Mouse (Mus musculus): ENCODE measurements around the gene Acbd3. TPM values are rescaled to one million over a fixed set of nuclear protein-coding genes. Genes with fewer than 3 reads are reported as not detected.

Gene Acbd3
- total and polyA plus RNA-seq, 3 experiments = 17.8 to 23.2 TPM; not detected in 1

DNA sequence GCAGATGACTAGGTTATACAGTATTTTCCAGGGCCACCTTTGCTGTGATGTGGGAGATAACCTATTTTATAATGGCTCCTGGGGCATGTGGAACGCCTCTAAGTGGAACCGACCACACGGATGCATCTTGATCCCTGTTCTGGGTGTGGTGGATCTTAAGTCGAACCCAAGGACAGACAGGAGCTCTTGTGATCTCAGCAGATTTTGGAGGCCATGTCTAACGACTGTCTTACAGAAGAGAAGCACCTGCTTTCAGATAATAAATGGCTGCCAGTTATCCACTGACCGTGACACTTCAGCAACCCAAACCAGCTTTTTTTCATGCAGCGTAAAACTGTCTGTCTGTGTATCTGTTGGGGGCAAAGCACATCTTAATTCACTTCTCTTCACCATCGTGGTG, 28.5 kb downstream of the Acbd3 start:
- DNase-seq (ENCODE audit: low read depth, low spot score) = no peak
- no peaks in the 10 kb centered on the region for H3K79me2 ChIP-seq (ENCODE audit: control insufficient read depth, insufficient read depth, low read length, poor library complexity)
- H3K27ac ChIP-seq (ENCODE audit: control insufficient read depth, low read depth, low read length) = no peak overlapping the region
- peaks cover 0 to 9% of the 10 kb centered on the region in 2 experiments; a peak in 2 of 4 replicates for H3K36me3 ChIP-seq (ENCODE audit: control insufficient read depth in 1 of 2, insufficient read depth in 2 of 2, low read length in 2 of 2)
- TF ChIP-seq MYB (IDR thresholded peaks at IDR 0.05; ENCODE audit: low read depth, low read length) = no peak
- no peak for TF ChIP-seq MYC (IDR thresholded peaks at IDR 0.05; ENCODE audit: low read depth, low read length)
- TF ChIP-seq MEF2A (IDR thresholded peaks at IDR 0.05; ENCODE audit: extremely low read depth, insufficient replicate concordance, low read depth, low read length, poor library complexity, severe bottlenecking) = no peak
- TF ChIP-seq HCFC1 (IDR thresholded peaks at IDR 0.05; ENCODE audit: low read depth, low read length) = no peak
- H3K9ac ChIP-seq (ENCODE audit: control insufficient read depth, low read depth, low read length, poor library complexity, severe bottlenecking) = no peak overlapping the region
- no peak overlapping the region for H3K4me3 ChIP-seq (ENCODE audit: control insufficient read depth in 1 of 2, insufficient read depth in 1 of 2, low read depth in 2 of 2, low read length in 2 of 2)
- H3K9me3 ChIP-seq (replicated peaks; ENCODE audit: insufficient read depth, low read length) = no peaks in the 10 kb centered on the region
- H3K27me3 ChIP-seq (ENCODE audit: control insufficient read depth in 1 of 2, insufficient read depth in 2 of 2, low read length in 2 of 2) = no peaks in the 10 kb centered on the region
- H3K4me1 ChIP-seq (ENCODE audit: control insufficient read depth in 1 of 2, insufficient read depth in 2 of 2, low read length in 2 of 2) = no peaks in the 10 kb centered on the region

DNA sequence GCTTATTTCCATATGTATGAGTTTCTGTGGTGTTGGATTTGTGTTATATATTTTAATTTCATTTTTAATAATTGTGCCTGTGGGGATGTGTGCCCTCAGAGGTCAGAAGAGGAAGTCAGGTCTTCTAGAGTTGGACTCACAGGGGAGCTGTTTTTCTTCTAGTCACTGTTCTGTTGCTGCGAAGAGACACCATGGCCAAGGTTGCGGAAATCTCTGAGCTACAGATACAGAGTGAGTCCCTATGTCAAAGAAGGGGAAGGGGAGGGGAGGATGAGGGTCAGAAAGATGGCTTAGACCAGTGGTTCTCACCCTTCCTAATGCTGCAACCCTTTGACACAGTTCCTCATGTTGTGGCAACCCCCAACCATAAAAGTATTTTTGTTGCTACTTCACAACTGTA, 30.9 kb downstream of the Acbd3 start:
- Histone ChIP-seq H3K9ac (ENCODE audit: control insufficient read depth, low read depth, low read length, poor library complexity, severe bottlenecking) (no peak overlapping the region), H3K36me3 (ENCODE audit: control insufficient read depth in 1 of 2, insufficient read depth in 2 of 2, low read length in 2 of 2) (peaks cover 0 to 2% of the 10 kb centered on the region in 2 experiments; a peak in 2 of 4 replicates), H3K27ac (ENCODE audit: control insufficient read depth, low read depth, low read length) (no peak overlapping the region), H3K9me3 (replicated peaks; ENCODE audit: insufficient read depth, low read length) (no peaks in the 10 kb centered on the region), H3K79me2 (ENCODE audit: control insufficient read depth, insufficient read depth, low read length, poor library complexity) (no peaks in the 10 kb centered on the region), H3K27me3 (ENCODE audit: control insufficient read depth in 1 of 2, insufficient read depth in 2 of 2, low read length in 2 of 2) (no peaks in the 10 kb centered on the region), H3K4me1 (ENCODE audit: control insufficient read depth in 1 of 2, insufficient read depth in 2 of 2, low read length in 2 of 2) (no peaks in the 10 kb centered on the region), H3K4me3 (ENCODE audit: control insufficient read depth in 1 of 2, insufficient read depth in 1 of 2, low read depth in 2 of 2, low read length in 2 of 2) (no peak overlapping the region)
- TF ChIP-seq EP300 (IDR thresholded peaks at IDR 0.05; ENCODE audit: low read depth in 1 of 2, low read length in 2 of 2) = no peak
- no peak for TF ChIP-seq POLR2A (IDR thresholded peaks at IDR 0.05; ENCODE audit: control insufficient read depth in 1 of 2, insufficient read depth in 1 of 2, low read depth in 1 of 2, low read length in 2 of 2, poor library complexity in 1 of 2)
- no peak for TF ChIP-seq MAZ (IDR thresholded peaks at IDR 0.05; ENCODE audit: low read depth, low read length)
- TF ChIP-seq KAT2A (conservative IDR thresholded peaks at IDR 0.05; ENCODE audit: low read depth, low read length) = no peak
- TF ChIP-seq TBP (IDR thresholded peaks at IDR 0.05; ENCODE audit: low read depth, low read length) = no peak
- no peak for TF ChIP-seq CTCF (IDR thresholded peaks at IDR 0.05 in 2 of 3, conservative IDR thresholded peaks at IDR 0.05 in 1 of 3; ENCODE audit: control insufficient read depth in 1 of 3, insufficient read depth in 1 of 3, low read depth in 2 of 3, low read length in 3 of 3, poor library complexity in 1 of 3, severe bottlenecking in 1 of 3)
- no peak for TF ChIP-seq HCFC1 (IDR thresholded peaks at IDR 0.05; ENCODE audit: low read depth, low read length)
- TF ChIP-seq MXI1 (IDR thresholded peaks at IDR 0.05; ENCODE audit: low read depth, low read length) = no peak
- no peak for TF ChIP-seq ZMIZ1 (IDR thresholded peaks at IDR 0.05; ENCODE audit: low read depth, low read length)
- no peak for TF ChIP-seq GATA1 (IDR thresholded peaks at IDR 0.05; ENCODE audit: low read depth, low read length)
- no peak for TF ChIP-seq MYC (IDR thresholded peaks at IDR 0.05; ENCODE audit: low read depth, low read length)
- no peak for TF ChIP-seq TCF12 (IDR thresholded peaks at IDR 0.05; ENCODE audit: low read depth, low read length)
- TF ChIP-seq POLR2AphosphoS5 (IDR thresholded peaks at IDR 0.05; ENCODE audit: borderline replicate concordance, low read depth, low read length) = no peak
- TF ChIP-seq ZNF384 (IDR thresholded peaks at IDR 0.05; ENCODE audit: low read depth, low read length) = no peak
- no peak for TF ChIP-seq SMC3 (IDR thresholded peaks at IDR 0.05; ENCODE audit: low read depth, low read length)
- DNase-seq (ENCODE audit: low read depth, low spot score) = no peak

Data from MEL (cell line).